Mouse (Mus musculus) cerebral cortex, adult 2 months (tissue): ENCODE results near the gene Ptbp3.

Source experiments
- WGBS: fragments of 180-500 bp; shearing (Covaris S2); methylation state at CpG from one replicate; pipeline ENCODE4 v1.1.7; 2018; 5-methylcytosine and 5-hydroxymethylcytosine counted together

Ptbp3 gene

GRCm38 (mm10) chr4:59462494-59462893 is 86.7 kb downstream of the Ptbp3 start:
- WGBS, result 47% methylated on average over 6 of the region's 6 CpGs

GRCm38 (mm10) chr4:59461116-59461727 is 87.9 kb downstream of the Ptbp3 start:
- 87% methylated on average over 11 of the region's 11 CpGs for WGBS

- WGBS, result 70% methylated on average over 13 of the region's 13 CpGs
Measured at GRCm38 (mm10) chr4:59459216-59459955, 89.8 kb downstream of the Ptbp3 start.

- 40% methylated on average over 9 of the region's 9 CpGs for WGBS
Measured at GRCm38 (mm10) chr4:59457941-59458340, 91.2 kb downstream of the Ptbp3 start.

GRCm38 (mm10) chr4:59457091-59457490 is 92.1 kb downstream of the Ptbp3 start:
- 91% methylated on average over 5 of the region's 5 CpGs for WGBS

GRCm38 (mm10) chr4:59455465-59455864 is 93.7 kb downstream of the Ptbp3 start:
- 66% methylated on average over 2 of the region's 2 CpGs for WGBS

- WGBS, result 54% methylated on average over 3 of the region's 3 CpGs
Measured at GRCm38 (mm10) chr4:59454046-59454445, 95.1 kb downstream of the Ptbp3 start.

GRCm38 (mm10) chr4:59452503-59452933 is 96.6 kb downstream of the Ptbp3 start:
- 94% methylated on average over 8 of the region's 8 CpGs for WGBS

- 92% methylated on average over 3 of the region's 3 CpGs for WGBS
Measured at GRCm38 (mm10) chr4:59450906-59451305, 98.3 kb downstream of the Ptbp3 start.

GRCm38 (mm10) chr4:59450234-59450854 is 98.8 kb downstream of the Ptbp3 start:
- WGBS, result 79% methylated on average over 6 of the region's 6 CpGs

- WGBS, result 89% methylated on average over 1 of the region's 1 CpGs
Measured at GRCm38 (mm10) chr4:59447296-59447695, 101.9 kb downstream of the Ptbp3 start.

GRCm38 (mm10) chr4:59445516-59445915 is 103.6 kb downstream of the Ptbp3 start:
- WGBS, result 79% methylated on average over 6 of the region's 6 CpGs

GRCm38 (mm10) chr4:59444994-59445393 is 104.2 kb downstream of the Ptbp3 start:
- WGBS, result 92% methylated on average over 3 of the region's 3 CpGs

GRCm38 (mm10) chr4:59444085-59444484 is 105.1 kb downstream of the Ptbp3 start:
- 79% methylated on average over 4 of the region's 4 CpGs for WGBS

- 60% methylated on average over 1 of the region's 1 CpGs for WGBS
Measured at GRCm38 (mm10) chr4:59441265-59441664, 107.9 kb downstream of the Ptbp3 start.

- 68% methylated on average over 2 of the region's 2 CpGs for WGBS
Measured at GRCm38 (mm10) chr4:59439960-59440359, 109.2 kb downstream of the Ptbp3 start.

- 48% methylated on average over 5 of the region's 5 CpGs for WGBS
Measured at GRCm38 (mm10) chr4:59439041-59439440, 110.1 kb downstream of the Ptbp3 start.

GRCm38 (mm10) chr4:59437990-59438854 is 110.9 kb downstream of the Ptbp3 start, which contains the start of gene Susd1:
Gene Susd1 (minus strand): TSS chr4:59438633.
- WGBS, result 1% methylated on average over 75 of the region's 75 CpGs

GRCm38 (mm10) chr4:59435951-59436350 is 113.2 kb downstream of the Ptbp3 start:
- WGBS, result 92% methylated on average over 4 of the region's 4 CpGs

- WGBS, result 91% methylated on average over 3 of the region's 3 CpGs
Measured at GRCm38 (mm10) chr4:59434039-59434438, 115.1 kb downstream of the Ptbp3 start.

- WGBS, result 92% methylated on average over 6 of the region's 6 CpGs
Measured at GRCm38 (mm10) chr4:59429128-59429527, 120.0 kb downstream of the Ptbp3 start.

- WGBS, result 94% methylated on average over 5 of the region's 5 CpGs
Measured at GRCm38 (mm10) chr4:59426429-59426828, 122.7 kb downstream of the Ptbp3 start.
